Mouse (Mus musculus) limb, embryonic 10.5 days (tissue): Measurements from ENCODE around the gene Ralgps2. TPM values are rescaled to one million over a fixed set of nuclear protein-coding genes. Genes with fewer than 3 reads are reported as not detected.

Source experiments
- DNase-seq: peaks from one replicate; pipeline ENCODE4 v3.0.0-alpha.2; 2017; ENCODE audit warnings: low spot score
- H3K27ac ChIP-seq: fragments of 300-500 bp; sonication (generic); 2 replicates; pipeline ENCODE4 v1.5.1; 2016; ENCODE audit warnings: mild to moderate bottlenecking
- H3K27me3 ChIP-seq: fragments of 300-500 bp; sonication (generic); 2 replicates; pipeline ENCODE4 v1.6.1; 2016; ENCODE audit warnings: low read depth, mild to moderate bottlenecking; ENCODE audit not compliant: poor library complexity, severe bottlenecking
- H3K36me3 ChIP-seq: fragments of 300-500 bp; sonication (generic); 2 replicates; pipeline ENCODE4 v1.6.1; 2016; ENCODE audit warnings: mild to moderate bottlenecking, moderate library complexity
- H3K4me1 ChIP-seq: fragments of 300-500 bp; sonication (generic); 2 replicates; pipeline ENCODE4 v1.6.1; 2016
- H3K4me3 ChIP-seq: fragments of 300-500 bp; sonication (generic); 2 replicates; pipeline ENCODE4 v1.5.1; 2016; ENCODE audit warnings: mild to moderate bottlenecking, moderate library complexity
- H3K9me3 ChIP-seq: fragments of 300-500 bp; sonication (generic); replicated peaks from 2 replicates; pipeline ENCODE4 v1.6.1; 2016; ENCODE audit warnings: mild to moderate bottlenecking
- WGBS: fragments of 180-500 bp; shearing (Covaris S2); methylation state at CpG from one replicate; pipeline ENCODE4 v1.1.7; 2016; 5-methylcytosine and 5-hydroxymethylcytosine counted together
- polyA plus RNA-seq: library from polyadenylated mRNA; unstranded; fragments of >200 nt; fragmentation: Nextera tagmentation; extraction: Ambion mirVana; gene quantifications from 2 replicates; pipeline ENCODE4 v1.2.1, GENCODE M21; 2016

Gene Ralgps2
- polyA plus RNA-seq, 1 experiment from 2014 or later: 104 TPM

DNA sequence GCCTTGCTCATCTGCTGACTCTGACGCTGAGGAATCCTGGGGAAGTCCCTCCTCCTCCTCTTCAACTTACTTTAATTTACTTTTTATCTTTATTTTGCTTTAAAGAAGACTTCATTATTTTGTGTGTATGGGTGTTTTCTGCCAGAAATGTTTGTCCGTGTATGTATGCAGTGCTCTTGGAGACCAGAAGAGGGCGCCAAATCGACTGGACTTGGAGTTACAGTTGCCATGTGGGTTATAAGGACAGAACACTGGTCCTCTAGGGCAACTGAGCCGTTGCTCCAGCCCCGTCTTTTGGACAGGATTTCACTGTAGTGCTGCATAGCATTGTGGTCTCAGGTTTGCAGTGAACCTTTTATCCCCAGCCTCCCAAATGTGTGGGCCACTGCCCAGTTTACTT is 174.8 kb downstream of the Ralgps2 start:
- WGBS: 75% methylated on average over 6 of the region's 6 CpGs
- H3K4me3 ChIP-seq: no peak overlapping the region
- DNase-seq: no peak

DNA sequence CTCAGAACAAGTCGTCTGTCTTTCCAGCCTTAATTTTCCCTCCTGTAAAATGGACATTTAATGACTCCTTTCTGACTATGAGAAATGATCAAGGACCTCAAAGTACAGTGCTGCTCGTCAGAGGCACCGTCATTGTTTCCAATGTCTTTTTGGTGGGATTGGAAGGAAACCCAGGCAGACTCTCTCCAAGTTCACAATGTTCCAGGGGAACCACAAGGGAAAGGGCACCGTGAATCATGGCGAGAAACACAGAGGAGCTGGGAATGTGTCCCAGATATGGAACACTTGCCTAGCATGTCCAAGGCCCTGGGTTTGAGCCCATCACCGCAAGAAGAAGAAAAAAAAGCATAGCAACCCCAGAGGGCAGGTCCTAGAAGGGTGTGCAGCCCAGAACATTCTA is 176.1 kb downstream of the Ralgps2 start:
- Histone ChIP-seq H3K27me3 (no peaks in the 10 kb centered on the region), H3K36me3 (no peaks in the 10 kb centered on the region), H3K9me3 (peaks cover 2% of the 10 kb centered on the region; the same call in 1 of the 2 replicates), H3K4me3 (no peak overlapping the region), H3K4me1 (peaks cover 19% of the 10 kb centered on the region), H3K27ac (no peak overlapping the region; the same call in 1 of the 2 replicates)
- WGBS: 90% methylated on average over 6 of the region's 6 CpGs
- DNase-seq: no peak

More for the DNA sequence above, 174.8 kb downstream of the Ralgps2 start:
- H3K27ac ChIP-seq: no peak overlapping the region
- H3K9me3 ChIP-seq: peaks cover 2% of the 10 kb centered on the region; the same call in 1 of the 2 replicates
- peaks cover 18% of the 10 kb centered on the region for H3K4me1 ChIP-seq
- H3K27me3 ChIP-seq: no peaks in the 10 kb centered on the region
- H3K36me3 ChIP-seq: no peaks in the 10 kb centered on the region

DNA sequence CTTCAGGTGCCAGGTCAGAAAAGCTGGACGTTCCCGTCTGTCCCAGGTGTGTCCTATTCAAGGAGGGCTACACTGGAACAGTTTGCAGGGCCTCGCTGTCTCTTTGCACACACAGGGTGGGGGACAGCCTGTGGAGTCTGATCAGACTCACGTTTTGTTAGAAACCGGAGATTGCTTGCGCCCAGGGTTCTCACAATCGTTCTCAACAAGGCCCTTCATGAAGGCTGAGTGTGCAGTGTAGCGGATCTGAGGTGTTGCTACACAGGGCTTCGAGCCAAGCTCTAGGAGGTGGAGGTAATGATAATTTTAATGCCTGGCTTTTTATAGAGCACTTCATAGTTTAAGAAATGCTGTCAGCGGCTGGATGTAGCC is 178.0 kb downstream of the Ralgps2 start:
- DNase-seq: no peak
- H3K27ac ChIP-seq: peak overlapping the region; percentile 74
- peaks cover 34% of the 10 kb centered on the region for H3K4me1 ChIP-seq
- no peaks in the 10 kb centered on the region for H3K36me3 ChIP-seq
- 84% methylated on average over 10 of the region's 10 CpGs for WGBS
- no peaks in the 10 kb centered on the region for H3K27me3 ChIP-seq
- H3K9me3 ChIP-seq: peaks cover 2% of the 10 kb centered on the region; the same call in 1 of the 2 replicates
- H3K4me3 ChIP-seq: no peak overlapping the region

DNA sequence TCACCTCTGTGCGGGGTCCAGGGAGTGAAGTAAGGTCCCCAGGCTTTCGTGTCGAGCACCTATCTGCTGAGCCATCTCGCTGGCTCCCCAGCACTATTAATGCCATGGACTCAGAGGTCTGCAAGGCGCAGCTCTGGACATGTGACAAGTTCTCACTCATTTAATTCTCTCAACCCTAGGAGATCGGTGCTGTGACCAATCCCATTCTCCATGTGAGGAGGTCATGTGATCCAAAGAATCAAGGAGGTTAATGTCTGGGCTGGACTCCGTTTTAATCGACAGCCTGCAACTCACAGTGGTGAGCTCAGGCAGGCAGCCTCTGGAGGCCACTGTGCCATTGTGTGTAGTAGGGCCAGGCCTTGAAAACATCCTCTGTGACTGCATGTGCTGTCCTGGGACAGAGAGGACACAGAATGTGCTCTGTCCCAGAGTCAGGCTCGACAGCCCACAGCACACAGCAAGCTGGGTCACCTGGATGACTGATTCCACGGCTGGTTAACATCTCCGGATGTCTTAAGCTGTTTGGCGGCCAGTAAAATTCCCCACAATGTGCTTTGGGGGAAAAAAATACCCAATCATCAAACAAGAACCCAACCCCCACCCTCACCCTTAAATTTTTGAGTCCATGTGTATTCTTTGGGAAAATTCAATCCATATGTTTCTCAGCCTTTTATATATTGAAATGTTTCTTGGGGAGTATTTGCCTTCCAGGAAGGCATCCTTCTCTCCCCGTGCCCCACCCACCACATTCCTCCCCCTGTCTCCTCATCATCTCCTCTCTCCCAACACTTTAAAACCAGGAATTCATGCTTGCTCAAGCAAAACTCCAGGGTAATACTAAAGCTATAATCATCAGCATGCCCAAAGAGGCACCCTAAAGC is 178.6 kb downstream of the Ralgps2 start:
- H3K36me3 ChIP-seq: no peaks in the 10 kb centered on the region
- H3K9me3 ChIP-seq: no peaks in the 10 kb centered on the region
- no peak overlapping the region for H3K4me3 ChIP-seq
- no peaks in the 10 kb centered on the region for H3K27me3 ChIP-seq
- 64% methylated on average over 13 of the region's 13 CpGs for WGBS
- DNase-seq: peak; percentile 59
- H3K4me1 ChIP-seq: peaks cover 34% of the 10 kb centered on the region
- H3K27ac ChIP-seq: peak overlapping the region; percentile 74

DNA sequence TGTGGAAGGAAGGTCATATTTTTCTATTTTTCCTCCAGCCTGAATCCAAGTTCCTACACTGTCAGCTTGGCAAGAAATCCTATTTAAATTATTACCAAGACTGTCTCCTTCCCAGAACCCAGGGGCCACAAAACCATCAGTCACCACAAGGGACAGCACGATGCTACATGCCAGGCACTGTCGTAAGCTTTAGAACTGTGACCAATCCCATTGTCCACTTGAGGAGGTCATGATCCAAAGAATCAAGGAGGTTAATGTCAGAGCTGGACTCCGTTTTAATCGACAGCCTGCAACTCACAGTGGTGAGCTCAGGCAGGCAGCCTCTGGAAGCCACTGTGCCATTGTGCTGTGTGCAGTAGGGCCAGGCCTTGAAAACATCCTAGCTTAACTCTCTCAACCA is 181.1 kb downstream of the Ralgps2 start:
- Histone ChIP-seq H3K4me1 (peaks cover 53% of the 10 kb centered on the region), H3K27me3 (no peaks in the 10 kb centered on the region), H3K36me3 (no peaks in the 10 kb centered on the region), H3K4me3 (no peak overlapping the region), H3K9me3 (no peaks in the 10 kb centered on the region), H3K27ac (0 out of 2 replicates have a peak overlapping the region, but pooled peaks have one; percentile 4)
- 47% methylated on average over 4 of the region's 4 CpGs for WGBS
- no peak for DNase-seq

DNA sequence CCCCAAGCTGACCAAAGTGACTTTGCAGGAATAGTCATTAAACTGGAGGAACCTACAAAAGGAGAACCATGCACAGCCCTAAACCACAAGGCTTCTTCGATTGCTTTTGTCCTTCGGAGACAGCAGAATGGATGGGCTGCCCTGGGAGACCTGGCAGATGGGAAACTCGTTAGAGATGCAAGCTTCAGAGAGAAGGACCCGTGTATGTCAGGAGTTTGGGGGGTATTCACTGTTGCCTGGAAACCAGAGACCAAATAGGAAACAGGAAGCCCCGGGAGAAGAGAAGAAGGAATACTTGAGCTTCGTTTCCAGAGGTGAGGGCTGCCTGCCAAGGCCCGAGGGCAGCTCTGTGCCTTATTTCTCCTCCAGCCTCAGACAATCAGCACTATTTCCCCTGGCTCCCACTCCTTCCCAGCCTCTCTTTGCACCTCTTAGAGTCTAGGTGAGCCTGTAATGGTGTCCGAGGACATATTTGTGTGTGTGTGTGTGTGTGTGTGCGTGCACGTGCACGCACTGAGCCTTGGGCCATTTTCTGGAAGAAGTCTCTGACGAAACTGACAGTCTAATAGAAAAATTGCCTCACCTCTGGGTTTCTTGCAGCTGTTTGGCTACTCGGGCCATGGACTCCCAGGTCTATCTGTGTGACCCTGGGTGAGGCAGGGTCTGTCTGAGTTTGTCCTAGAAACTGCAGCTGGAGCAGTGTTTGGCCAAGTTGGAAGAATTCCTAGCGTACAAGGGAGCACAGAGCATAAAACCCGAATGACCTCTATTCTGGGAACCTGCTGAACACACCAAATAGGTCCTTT is 184.6 kb downstream of the Ralgps2 start:
- H3K4me1 ChIP-seq: peaks cover 67% of the 10 kb centered on the region
- no peaks in the 10 kb centered on the region for H3K27me3 ChIP-seq
- WGBS: 49% methylated on average over 15 of the region's 15 CpGs
- no peaks in the 10 kb centered on the region for H3K9me3 ChIP-seq
- H3K4me3 ChIP-seq: no peak overlapping the region
- no peak for DNase-seq
- H3K36me3 ChIP-seq: no peaks in the 10 kb centered on the region
- H3K27ac ChIP-seq: peak overlapping the region; percentile 54

Other genes with a start within 250 kb of the Ralgps2 start
- 18.3 and 19.9 TPM in 2 replicates for gene Fam20b, start 220.5 kb downstream of the Ralgps2 start, polyA plus RNA-seq
- 1.7 and 2.4 TPM in 2 replicates for gene Angptl1, start 101.1 kb downstream of the Ralgps2 start, polyA plus RNA-seq
- gene Tex35, start 169.1 kb upstream of the Ralgps2 start, polyA plus RNA-seq: not detected in 2 replicates